Mouse (Mus musculus) limb, embryonic 13.5 days (tissue): ENCODE results near the gene Tnfsfm13. TPM values are rescaled to one million over a fixed set of nuclear protein-coding genes. Genes with fewer than 3 reads are reported as not detected.
"Not testable (repeated sequence)": the region's sequence is repeated elsewhere in the genome, so short reads cannot be mapped to it uniquely, and the experiment has no call there.

Experiments used
- ATAC-seq: fragments of 200-750 bp; cut with Nextera tagmentation; 2 replicates; pipeline ENCODE4 v1.8.0; 2017; ENCODE audit warnings: low read depth, moderate number of reproducible peaks, moderate TSS enrichment; ENCODE audit not compliant: low FRiP score
- H3K27ac ChIP-seq: fragments of 300-500 bp; sonication (generic); 2 replicates; pipeline ENCODE4 v1.5.1; 2015; ENCODE audit warnings: inconsistent platforms, mild to moderate bottlenecking, moderate library complexity
- H3K27me3 ChIP-seq: fragments of 300-500 bp; sonication (generic); 2 replicates; pipeline ENCODE4 v1.6.1; 2015; ENCODE audit warnings: mild to moderate bottlenecking, inconsistent platforms
- H3K36me3 ChIP-seq: fragments of 300-500 bp; sonication (generic); 2 replicates; pipeline ENCODE4 v1.6.1; 2015; ENCODE audit warnings: inconsistent platforms, mild to moderate bottlenecking, moderate library complexity
- H3K4me1 ChIP-seq: fragments of 300-500 bp; sonication (generic); 2 replicates; pipeline ENCODE4 v1.6.1; 2015; ENCODE audit warnings: inconsistent platforms
- H3K4me2 ChIP-seq: fragments of 300-500 bp; sonication (generic); replicated peaks from 2 replicates; pipeline ENCODE4 v1.6.1; 2015; ENCODE audit warnings: inconsistent platforms, mild to moderate bottlenecking, moderate library complexity
- H3K4me3 ChIP-seq: fragments of 300-500 bp; sonication (generic); 2 replicates; pipeline ENCODE4 v1.5.1; 2015; ENCODE audit warnings: moderate library complexity, mild to moderate bottlenecking, inconsistent platforms
- H3K9ac ChIP-seq: fragments of 300-500 bp; sonication (generic); 2 replicates; pipeline ENCODE4 v1.6.1; 2015; ENCODE audit warnings: mild to moderate bottlenecking, inconsistent platforms
- H3K9me3 ChIP-seq: fragments of 300-500 bp; sonication (generic); 2 replicates; pipeline ENCODE4 v1.6.1; 2016; ENCODE audit warnings: inconsistent platforms
- WGBS: fragments of 180-500 bp; shearing (Covaris S2); methylation state at CpG from one replicate; pipeline ENCODE4 v1.1.7; 2015; 5-methylcytosine and 5-hydroxymethylcytosine counted together
- polyA plus RNA-seq: library from polyadenylated mRNA; unstranded; fragments of >200 nt; fragmentation: Nextera tagmentation; extraction: Ambion mirVana; gene quantifications from 2 replicates; pipeline ENCODE4 v1.2.1, GENCODE M21; 2015

Gene Tnfsfm13
- polyA plus RNA-seq, 1 experiment from 2014 or later = 3.7 TPM

GRCm38 (mm10) chr11:69702886-69703285 is 7.0 kb upstream of the Tnfsfm13 start:
- not testable (repeated sequence) for H3K9ac ChIP-seq, H3K36me3 ChIP-seq, H3K4me3 ChIP-seq, ATAC-seq, H3K4me2 ChIP-seq, H3K4me1 ChIP-seq, H3K9me3 ChIP-seq, H3K27ac ChIP-seq, H3K27me3 ChIP-seq
- WGBS = 94% methylated on average over 10 of the region's 10 CpGs

GRCm38 (mm10) chr11:69699595-69699994 is 3.7 kb upstream of the Tnfsfm13 start:
- Histone ChIP-seq H3K4me3 (no peak overlapping the region), H3K9ac (no peak overlapping the region), H3K9me3 (no peaks in the 10 kb centered on the region), H3K36me3 (no peaks in the 10 kb centered on the region), H3K4me2 (no peak overlapping the region), H3K4me1 (peaks cover 15% of the 10 kb centered on the region), H3K27me3 (no peaks in the 10 kb centered on the region), H3K27ac (no peak overlapping the region)
- 61% methylated on average over 1 of the region's 1 CpGs for WGBS
- no peak for ATAC-seq

- ATAC-seq = no peak
- 67% methylated on average over 5 of the region's 5 CpGs for WGBS
Measured at GRCm38 (mm10) chr11:69698574-69698973, 2.7 kb upstream of the Tnfsfm13 start.

GRCm38 (mm10) chr11:69697396-69697795 is 1.5 kb upstream of the Tnfsfm13 start:
- Histone ChIP-seq H3K4me2 (no peak overlapping the region), H3K4me3 (no peak overlapping the region), H3K27ac (no peak overlapping the region), H3K9me3 (no peaks in the 10 kb centered on the region), H3K4me1 (peaks cover 15% of the 10 kb centered on the region), H3K36me3 (no peaks in the 10 kb centered on the region), H3K9ac (no peak overlapping the region), H3K27me3 (no peaks in the 10 kb centered on the region)
- ATAC-seq = no peak
- WGBS = 90% methylated on average over 3 of the region's 3 CpGs

More at GRCm38 (mm10) chr11:69698574-69698973, 2.7 kb upstream of the Tnfsfm13 start:
- Histone ChIP-seq H3K9me3 (no peaks in the 10 kb centered on the region), H3K27me3 (no peaks in the 10 kb centered on the region), H3K4me1 (peaks cover 15% of the 10 kb centered on the region), H3K9ac (no peak overlapping the region), H3K4me2 (no peak overlapping the region), H3K27ac (no peak overlapping the region), H3K4me3 (no peak overlapping the region), H3K36me3 (no peaks in the 10 kb centered on the region)

GRCm38 (mm10) chr11:69695046-69695360 is 895 bp downstream of the Tnfsfm13 start:
- Histone ChIP-seq H3K4me3 (peak overlapping the region; percentile 57), H3K27ac (peak overlapping the region; percentile 81), H3K4me1 (peaks cover 15% of the 10 kb centered on the region), H3K9ac (peak overlapping the region; percentile 79), H3K27me3 (no peaks in the 10 kb centered on the region), H3K36me3 (no peaks in the 10 kb centered on the region), H3K9me3 (no peaks in the 10 kb centered on the region), H3K4me2 (peak overlapping the region; percentile 91)
- ATAC-seq = peak; percentile 58; the same call in 1 of the 2 replicates
- 18% methylated on average over 6 of the region's 6 CpGs for WGBS

GRCm38 (mm10) chr11:69693421-69693965 is 2.4 kb downstream of the Tnfsfm13 start:
- no peaks in the 10 kb centered on the region for H3K27me3 ChIP-seq
- no peak overlapping the region for H3K4me3 ChIP-seq
- no peaks in the 10 kb centered on the region for H3K9me3 ChIP-seq
- H3K27ac ChIP-seq = no peak overlapping the region
- 55% methylated on average over 11 of the region's 11 CpGs for WGBS
- H3K9ac ChIP-seq = no peak overlapping the region
- no peak overlapping the region for H3K4me2 ChIP-seq
- no peak for ATAC-seq
- no peaks in the 10 kb centered on the region for H3K36me3 ChIP-seq
- H3K4me1 ChIP-seq = peaks cover 15% of the 10 kb centered on the region

- H3K9me3 ChIP-seq = no peaks in the 10 kb centered on the region
- no peak overlapping the region for H3K9ac ChIP-seq
- no peak overlapping the region for H3K4me3 ChIP-seq
- H3K27ac ChIP-seq = no peak overlapping the region
- no peak overlapping the region for H3K4me2 ChIP-seq
- no peaks in the 10 kb centered on the region for H3K36me3 ChIP-seq
- no peak for ATAC-seq
- H3K27me3 ChIP-seq = no peaks in the 10 kb centered on the region
- peaks cover 15% of the 10 kb centered on the region for H3K4me1 ChIP-seq
- 93% methylated on average over 6 of the region's 6 CpGs for WGBS
Measured at GRCm38 (mm10) chr11:69692863-69693262, 3.0 kb downstream of the Tnfsfm13 start.

- peaks cover 15% of the 10 kb centered on the region for H3K4me1 ChIP-seq
- H3K4me2 ChIP-seq = no peak overlapping the region
- no peak overlapping the region for H3K27ac ChIP-seq
- WGBS = 72% methylated on average over 9 of the region's 9 CpGs
- H3K27me3 ChIP-seq = no peaks in the 10 kb centered on the region
- no peaks in the 10 kb centered on the region for H3K9me3 ChIP-seq
- no peak overlapping the region for H3K4me3 ChIP-seq
- no peaks in the 10 kb centered on the region for H3K36me3 ChIP-seq
- ATAC-seq = no peak
- no peak overlapping the region for H3K9ac ChIP-seq
Measured at GRCm38 (mm10) chr11:69692196-69692811, 3.6 kb downstream of the Tnfsfm13 start.

- Histone ChIP-seq H3K36me3 (no peaks in the 10 kb centered on the region), H3K4me3 (no peak overlapping the region), H3K4me2 (no peak overlapping the region), H3K4me1 (peaks cover 23% of the 10 kb centered on the region), H3K27ac (no peak overlapping the region), H3K27me3 (no peaks in the 10 kb centered on the region), H3K9me3 (no peaks in the 10 kb centered on the region), H3K9ac (no peak overlapping the region)
- 93% methylated on average over 1 of the region's 1 CpGs for WGBS
- no peak for ATAC-seq
Measured at GRCm38 (mm10) chr11:69689891-69690290, 6.0 kb downstream of the Tnfsfm13 start.

- Histone ChIP-seq H3K9me3 (no peaks in the 10 kb centered on the region), H3K4me3 (no peak overlapping the region), H3K9ac (peak overlapping the region; percentile 40; the same call in 1 of the 2 replicates), H3K4me2 (no peak overlapping the region), H3K27ac (0 out of 2 replicates have a peak overlapping the region, but pooled peaks have one; percentile 22), H3K36me3 (no peaks in the 10 kb centered on the region), H3K4me1 (peaks cover 42% of the 10 kb centered on the region), H3K27me3 (no peaks in the 10 kb centered on the region)
- WGBS = 49% methylated on average over 5 of the region's 5 CpGs
- no peak for ATAC-seq
Measured at GRCm38 (mm10) chr11:69687061-69687460, 8.8 kb downstream of the Tnfsfm13 start.

GRCm38 (mm10) chr11:69686377-69686776 is 9.5 kb downstream of the Tnfsfm13 start:
- Histone ChIP-seq H3K9me3 (no peaks in the 10 kb centered on the region), H3K27me3 (no peaks in the 10 kb centered on the region), H3K9ac (peak overlapping the region; percentile 35; the same call in 1 of the 2 replicates), H3K4me2 (peak overlapping the region; percentile 21), H3K36me3 (no peaks in the 10 kb centered on the region), H3K4me1 (peaks cover 42% of the 10 kb centered on the region), H3K4me3 (no peak overlapping the region), H3K27ac (peak overlapping the region; percentile 22; the same call in 1 of the 2 replicates)
- no peak for ATAC-seq
- 4% methylated on average over 4 of the region's 4 CpGs for WGBS

- peaks cover 46% of the 10 kb centered on the region for H3K4me1 ChIP-seq
- peak within 1 kb of the TSS; percentile 21 for H3K4me2 ChIP-seq
- H3K36me3 ChIP-seq = no peaks in the 10 kb centered on the region
- H3K9me3 ChIP-seq = no peaks in the 10 kb centered on the region
- peak within 1 kb of the TSS; percentile 48 for H3K9ac ChIP-seq
- 82% methylated on average over 10 of the region's 10 CpGs for WGBS
- peak within 1 kb of the TSS; percentile 22; the same call in 1 of the 2 replicates for H3K27ac ChIP-seq
- H3K27me3 ChIP-seq = no peaks in the 10 kb centered on the region
- no peak for ATAC-seq
- H3K4me3 ChIP-seq = no peak within 1 kb of the TSS
Measured at GRCm38 (mm10) chr11:69685526-69686148, 10.3 kb downstream of the Tnfsfm13 start, which contains the start of gene Tnfsf13. Gene Tnfsf13 (minus strand): TSS chr11:69685784.
